Mouse (Mus musculus): Measurements from ENCODE around the gene Ereg. TPM values are rescaled to one million over a fixed set of nuclear protein-coding genes. Genes with fewer than 3 reads are reported as not detected.

Gene Ereg
- polyA plus RNA-seq, 1 experiment from 2014 or later: not detected

DNA sequence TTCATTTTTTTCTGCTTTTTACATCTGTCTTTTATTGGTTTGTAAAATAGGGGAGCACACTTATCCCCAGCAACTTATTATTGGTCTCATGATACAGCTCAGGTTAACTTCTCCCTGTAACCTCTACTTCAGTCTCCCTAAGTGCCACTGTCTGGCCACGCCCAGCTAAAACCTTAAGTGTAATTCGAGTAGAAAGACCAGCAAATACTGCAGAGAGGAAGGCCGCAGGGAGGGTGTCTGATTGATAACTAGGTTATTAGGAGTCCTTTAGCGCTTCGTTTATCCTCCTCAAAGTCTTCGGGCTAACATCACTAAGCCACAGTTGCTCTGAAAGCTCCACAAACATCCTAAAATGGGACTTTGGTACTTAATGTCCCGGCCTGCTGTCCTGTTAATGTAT, 64.5 kb downstream of the Ereg start:
- Histone ChIP-seq H3K4me3 (ENCODE audit: inconsistent target) (no peak overlapping the region), H3K36me3 (ENCODE audit: inconsistent target) (no peaks in the 10 kb centered on the region), H3K27ac (no peak overlapping the region), H3K79me2 (ENCODE audit: inconsistent target) (no peaks in the 10 kb centered on the region)
- WGBS (ENCODE audit: missing documents): 15% methylated on average over 7 of the region's 7 CpGs

DNA sequence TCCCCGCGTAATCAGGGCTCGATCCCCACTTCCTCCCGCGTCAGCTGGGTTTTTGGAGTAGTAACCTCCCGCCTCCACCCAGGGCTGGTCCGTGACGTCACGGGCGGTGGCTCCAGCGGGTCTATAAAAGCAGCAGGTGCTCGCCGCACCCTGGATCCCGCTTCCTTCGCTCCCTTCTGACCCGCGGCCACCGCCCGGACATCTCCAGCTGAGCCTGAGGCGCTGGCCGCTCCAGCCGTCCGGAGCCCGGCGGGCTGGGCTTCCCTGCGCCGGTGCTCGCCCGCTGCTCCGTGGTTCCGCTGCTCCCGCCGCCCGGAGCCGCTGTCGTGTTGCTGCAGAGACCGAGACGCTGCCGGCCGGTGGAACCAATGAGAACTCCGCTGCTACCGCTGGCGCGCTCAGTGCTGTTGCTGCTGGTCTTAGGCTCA, 65.0 kb downstream of the Ereg start, which contains the start of gene Areg:
Areg (plus strand) TSS at position 154 of the 428 bp plus-strand sequence.
- 2% methylated on average over 42 of the region's 44 CpGs for WGBS (ENCODE audit: missing documents)
- Histone ChIP-seq H3K79me2 (ENCODE audit: inconsistent target) (no peaks in the 10 kb centered on the region), H3K4me3 (ENCODE audit: inconsistent target) (no peak within 1 kb of the TSS), H3K27ac (no peak within 1 kb of the TSS), H3K36me3 (ENCODE audit: inconsistent target) (no peaks in the 10 kb centered on the region)

DNA sequence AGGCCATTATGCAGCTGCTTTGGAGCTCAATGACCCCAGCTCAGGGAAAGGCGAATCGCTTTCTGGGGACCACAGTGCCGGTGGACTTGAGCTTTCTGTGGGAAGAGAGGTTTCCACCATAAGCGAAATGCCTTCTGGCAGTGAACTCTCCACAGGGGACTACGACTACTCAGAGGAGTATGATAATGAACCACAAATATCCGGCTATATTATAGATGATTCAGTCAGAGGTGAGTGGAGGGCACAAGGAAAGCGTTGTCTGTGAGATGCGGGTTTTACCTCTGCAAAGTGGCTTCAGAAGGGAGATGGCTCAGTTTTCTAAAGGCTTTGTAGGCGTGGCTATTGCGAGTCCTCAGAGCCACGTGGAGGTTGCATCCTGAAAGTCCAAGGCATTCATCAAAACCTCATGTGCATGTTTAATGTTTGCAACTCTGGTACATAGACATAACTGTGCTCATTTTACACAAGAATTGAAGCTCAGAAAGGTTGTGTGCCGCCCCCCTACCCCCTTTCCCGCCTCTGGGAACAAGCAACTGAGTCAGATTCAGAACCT, 66.5 kb downstream of the Ereg start:
- Histone ChIP-seq H3K27ac (no peak overlapping the region), H3K4me3 (ENCODE audit: inconsistent target) (no peak overlapping the region), H3K79me2 (ENCODE audit: inconsistent target) (no peaks in the 10 kb centered on the region), H3K36me3 (ENCODE audit: inconsistent target) (no peaks in the 10 kb centered on the region)
- 66% methylated on average over 13 of the region's 13 CpGs for WGBS (ENCODE audit: missing documents)

Other genes with a start within 250 kb of the Ereg start
- 2.8 to 6.2 TPM (median 2.9 TPM) in 3 replicates for gene Cxcl1, start 183.4 kb upstream of the Ereg start, polyA plus RNA-seq (2018)
- 8.1 to 14.6 TPM (median 10.7 TPM) in 3 replicates for gene Cxcl2, start 170.8 kb upstream of the Ereg start, polyA plus RNA-seq (2018)
- gene Mthfd2l, start 143.5 kb upstream of the Ereg start, polyA plus RNA-seq (2018): 5.7 to 11.4 TPM (median 6.0 TPM) in 3 replicates
- not detected in 3 replicates for gene Epgn, start 47.2 kb upstream of the Ereg start, polyA plus RNA-seq (2018)
- not detected in 3 replicates for gene Areg, start 65.0 kb downstream of the Ereg start, polyA plus RNA-seq (2018)